Mouse (Mus musculus): ENCODE results near the gene Olfr1240.

The Olfr1240 gene

DNA sequence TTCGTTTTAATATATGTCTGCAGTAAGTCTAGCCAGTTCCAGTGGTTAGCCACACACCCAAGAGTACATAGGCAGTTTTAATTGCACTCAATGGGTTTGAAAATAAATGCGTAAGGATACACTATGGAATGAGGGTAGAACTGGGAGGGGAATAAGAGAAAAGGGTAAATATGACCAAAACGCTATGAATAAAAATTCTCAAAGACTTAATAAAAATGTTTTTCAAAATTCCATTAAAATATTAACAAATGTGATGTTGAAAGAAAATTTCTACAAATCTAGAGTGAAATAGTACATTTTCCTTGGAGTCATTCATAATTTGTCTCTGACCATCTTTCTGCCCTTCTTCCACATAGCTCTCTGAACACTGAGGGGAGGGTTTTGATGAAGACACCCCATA lies at the start of gene Olfr1240:
TSS of gene Olfr1240 (minus strand) at position 101 of the 400 bp plus-strand sequence.
- no peak for DNase-seq

DNA sequence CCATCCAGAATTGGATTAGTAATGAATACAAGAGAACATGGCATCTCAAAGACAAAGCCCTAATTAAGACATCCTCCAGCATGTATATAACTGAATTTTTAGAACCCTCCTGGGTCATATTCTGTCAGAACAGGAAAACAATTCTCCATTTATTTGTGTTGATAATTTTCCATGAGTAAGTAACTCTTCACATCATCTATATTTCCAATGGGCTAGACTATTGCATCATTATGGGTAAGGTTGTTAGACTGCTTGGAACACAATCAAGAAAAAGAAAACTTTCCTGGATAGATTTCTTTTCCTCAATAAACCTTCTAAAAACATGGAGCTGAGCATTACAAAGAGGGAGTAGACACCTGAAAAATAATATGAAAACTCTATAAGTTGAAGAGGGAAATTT lies 44.2 kb upstream of the Olfr1240 start, which contains the start of gene Olfr1241:
TSS of gene Olfr1241 (minus strand) at position 101 of the 400 bp plus-strand sequence.
- no peak for DNase-seq

DNA sequence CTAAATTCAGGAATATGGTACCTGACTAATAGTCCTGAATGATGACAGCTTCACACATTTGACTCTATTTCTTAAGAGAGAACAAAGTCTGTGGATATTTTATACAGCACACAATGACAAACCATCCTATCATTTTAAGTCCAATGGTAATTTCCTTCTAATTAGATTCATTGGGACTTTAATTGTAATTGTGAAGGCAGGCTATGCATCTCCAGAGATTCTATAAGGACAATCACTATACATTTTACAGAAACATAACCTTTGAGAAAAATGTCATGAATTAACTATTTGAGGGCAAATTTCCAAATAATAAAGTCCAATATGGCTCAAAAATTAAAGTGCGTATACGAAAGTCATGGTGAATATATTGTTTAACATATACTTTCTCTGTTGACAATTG lies 22.5 kb downstream of the Olfr1240 start, which contains the start of gene Olfr1239:
TSS of gene Olfr1239 (minus strand) at position 101 of the 400 bp plus-strand sequence.
- DNase-seq, result no peak

DNA sequence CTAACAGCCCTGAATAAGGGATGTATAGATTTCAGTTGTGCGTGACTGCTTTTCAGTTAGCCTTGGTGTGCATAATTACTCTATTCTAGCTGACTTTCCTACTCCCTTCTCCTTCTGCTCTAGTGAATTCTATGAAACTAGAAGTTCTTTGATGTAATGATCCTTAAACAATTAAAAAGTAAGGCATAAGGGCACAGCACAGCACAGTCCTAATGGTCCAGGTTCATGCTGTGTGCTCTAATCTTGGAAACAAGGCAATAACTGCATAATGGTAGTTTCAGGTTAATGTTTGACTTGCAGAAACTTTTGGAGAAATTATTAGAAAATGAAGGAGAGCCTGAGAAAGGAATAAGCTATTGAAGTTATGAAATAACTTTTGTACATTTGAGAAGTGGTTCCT lies 28.2 kb downstream of the Olfr1240 start:
- no peak for DNase-seq

DNA sequence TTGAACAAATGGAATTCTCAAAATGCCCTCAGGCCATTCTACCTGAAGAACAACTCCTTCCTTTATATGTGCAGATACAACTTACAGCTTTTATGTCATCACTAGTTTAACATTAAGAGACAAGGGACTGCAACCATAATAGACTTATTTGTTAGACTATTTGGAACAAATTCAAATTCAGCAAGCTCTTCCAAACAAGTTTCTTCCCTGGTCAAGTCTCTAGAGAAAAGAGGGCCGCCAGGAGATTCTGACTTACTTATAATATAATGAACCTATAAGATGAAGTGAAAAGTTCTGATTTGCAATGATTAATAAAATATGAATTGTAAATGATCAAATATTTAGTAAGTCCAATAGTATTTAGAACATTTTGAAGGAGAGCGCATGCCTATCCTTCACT lies 33.2 kb downstream of the Olfr1240 start, which contains the start of gene Olfr1238:
TSS of gene Olfr1238 (minus strand) at position 101 of the 400 bp plus-strand sequence.
- DNase-seq, result no peak

DNA sequence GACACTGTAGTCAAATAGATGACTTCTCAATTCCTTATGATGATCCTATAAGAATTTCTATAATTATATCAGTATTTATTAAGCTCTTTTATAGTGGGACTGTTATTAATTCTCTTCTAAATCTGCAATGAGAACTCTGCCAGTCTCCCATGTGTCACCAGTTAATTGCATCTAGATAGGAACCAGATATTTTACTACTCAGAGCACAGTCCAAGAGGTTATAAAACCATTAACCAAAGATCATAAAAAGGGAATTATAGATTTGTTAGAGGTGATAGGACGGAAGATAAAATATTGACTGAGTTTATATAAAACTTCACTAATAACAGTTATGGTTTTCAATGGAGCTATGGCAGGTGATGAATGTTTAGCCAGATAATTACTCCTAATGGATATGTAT lies 41.9 kb downstream of the Olfr1240 start:
- no peak for DNase-seq
